Mouse (Mus musculus) hindbrain, embryonic 11.5 days (tissue): ENCODE measurements around the gene Adam15. TPM values are rescaled to one million over a fixed set of nuclear protein-coding genes. Genes with fewer than 3 reads are reported as not detected.

ENCODE experiments used
- ATAC-seq: fragments of 200-750 bp; cut with Nextera tagmentation; 2 replicates; pipeline ENCODE4 v1.8.0; 2017; ENCODE audit warnings: mild to moderate bottlenecking, moderate TSS enrichment, moderate library complexity; ENCODE audit not compliant: low FRiP score
- DNase-seq: peaks from one replicate; pipeline ENCODE4 v3.0.0-alpha.2; 2015; ENCODE audit warnings: low spot score
- H3K27ac ChIP-seq: fragments of 300-500 bp; sonication (generic); 2 replicates; pipeline ENCODE4 v1.5.1; 2014; ENCODE audit warnings: mild to moderate bottlenecking, low read depth, low read length
- H3K27me3 ChIP-seq: fragments of 300-500 bp; sonication (generic); 2 replicates; pipeline ENCODE4 v1.6.1; 2014; ENCODE audit warnings: mild to moderate bottlenecking, low read length, moderate library complexity, mixed read lengths; ENCODE audit not compliant: control insufficient read depth, insufficient read depth
- H3K36me3 ChIP-seq: fragments of 300-500 bp; sonication (generic); 2 replicates; pipeline ENCODE4 v1.6.1; 2014; ENCODE audit warnings: mild to moderate bottlenecking, low read length, moderate library complexity, mixed read lengths; ENCODE audit not compliant: control insufficient read depth, insufficient read depth
- H3K4me1 ChIP-seq: fragments of 300-500 bp; sonication (generic); replicated peaks from 2 replicates; pipeline ENCODE4 v1.6.1; 2014; ENCODE audit warnings: low read length, mixed read lengths; ENCODE audit not compliant: control insufficient read depth, insufficient read depth
- H3K4me2 ChIP-seq: fragments of 300-500 bp; sonication (generic); replicated peaks from 2 replicates; pipeline ENCODE4 v1.6.1; 2014; ENCODE audit warnings: mild to moderate bottlenecking, low read depth, low read length
- H3K4me3 ChIP-seq: fragments of 300-500 bp; sonication (generic); 2 replicates; pipeline ENCODE4 v1.5.1; 2014; ENCODE audit warnings: low read depth, low read length
- H3K9ac ChIP-seq: fragments of 300-500 bp; sonication (generic); 2 replicates; pipeline ENCODE4 v1.6.1; 2014; ENCODE audit warnings: low read depth, low read length
- H3K9me3 ChIP-seq: fragments of 300-500 bp; sonication (generic); 2 replicates; pipeline ENCODE4 v1.6.1; 2016; ENCODE audit warnings: low read length; ENCODE audit not compliant: control insufficient read depth
- WGBS: fragments of 180-500 bp; shearing (Covaris S2); extraction: QIAGEN DNeasy Blood & Tissue Kit; methylation state at CpG from one replicate; pipeline ENCODE4 v1.1.7; 2014; 5-methylcytosine and 5-hydroxymethylcytosine counted together
- polyA plus RNA-seq: library from polyadenylated mRNA; unstranded; fragments of >200 nt; fragmentation: Nextera tagmentation; extraction: Ambion mirVana; gene quantifications from 2 replicates; pipeline ENCODE4 v1.2.1, GENCODE M21; 2014

Adam15 gene
- polyA plus RNA-seq, 1 experiment from 2014 or later = 17.8 TPM

DNA sequence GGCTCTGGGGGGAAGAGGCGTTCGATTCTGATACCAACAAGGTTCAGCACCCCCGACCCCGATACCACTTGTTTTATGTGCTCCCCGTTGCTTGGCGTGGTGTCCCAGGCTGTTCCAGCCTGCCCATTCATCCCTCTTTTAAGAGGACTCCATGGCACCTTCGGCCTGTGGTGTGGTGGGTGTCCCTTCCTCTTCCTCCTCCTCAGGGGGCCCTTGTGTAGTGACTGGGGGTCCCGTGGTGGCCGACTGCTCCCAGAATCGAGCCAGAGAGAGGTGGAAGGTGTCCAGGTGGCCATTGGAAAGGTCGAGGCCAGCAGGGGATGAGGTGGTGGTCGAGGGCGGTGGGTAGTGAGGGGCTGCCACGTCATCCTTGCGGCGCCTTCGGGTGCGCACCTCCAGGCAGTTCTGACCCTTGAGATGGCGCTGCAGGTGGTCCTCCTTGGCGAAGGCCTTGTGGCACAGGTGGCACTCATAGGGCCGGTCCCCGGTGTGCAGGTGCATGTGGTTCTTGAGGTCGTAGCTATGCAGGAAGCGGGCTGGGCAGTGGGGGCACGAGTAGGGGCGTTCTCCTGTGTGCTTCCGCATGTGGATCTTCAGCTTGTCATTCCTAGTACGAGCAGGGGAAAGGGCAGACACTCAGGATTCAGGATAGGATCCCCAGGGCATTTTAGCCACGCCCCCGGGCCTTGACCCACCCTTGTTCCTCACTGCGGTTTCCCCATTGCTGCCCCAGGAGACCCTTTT is 29.8 kb upstream of the Adam15 start:
- H3K9me3 ChIP-seq = no peaks in the 10 kb centered on the region
- H3K9ac ChIP-seq = no peak overlapping the region
- no peaks in the 10 kb centered on the region for H3K4me1 ChIP-seq
- H3K27ac ChIP-seq = no peak overlapping the region
- ATAC-seq = no peak
- DNase-seq = no peak
- H3K4me3 ChIP-seq = no peak overlapping the region
- H3K27me3 ChIP-seq = no peaks in the 10 kb centered on the region
- no peaks in the 10 kb centered on the region for H3K36me3 ChIP-seq
- WGBS = 85% methylated on average over 31 of the region's 31 CpGs
- no peak overlapping the region for H3K4me2 ChIP-seq

DNA sequence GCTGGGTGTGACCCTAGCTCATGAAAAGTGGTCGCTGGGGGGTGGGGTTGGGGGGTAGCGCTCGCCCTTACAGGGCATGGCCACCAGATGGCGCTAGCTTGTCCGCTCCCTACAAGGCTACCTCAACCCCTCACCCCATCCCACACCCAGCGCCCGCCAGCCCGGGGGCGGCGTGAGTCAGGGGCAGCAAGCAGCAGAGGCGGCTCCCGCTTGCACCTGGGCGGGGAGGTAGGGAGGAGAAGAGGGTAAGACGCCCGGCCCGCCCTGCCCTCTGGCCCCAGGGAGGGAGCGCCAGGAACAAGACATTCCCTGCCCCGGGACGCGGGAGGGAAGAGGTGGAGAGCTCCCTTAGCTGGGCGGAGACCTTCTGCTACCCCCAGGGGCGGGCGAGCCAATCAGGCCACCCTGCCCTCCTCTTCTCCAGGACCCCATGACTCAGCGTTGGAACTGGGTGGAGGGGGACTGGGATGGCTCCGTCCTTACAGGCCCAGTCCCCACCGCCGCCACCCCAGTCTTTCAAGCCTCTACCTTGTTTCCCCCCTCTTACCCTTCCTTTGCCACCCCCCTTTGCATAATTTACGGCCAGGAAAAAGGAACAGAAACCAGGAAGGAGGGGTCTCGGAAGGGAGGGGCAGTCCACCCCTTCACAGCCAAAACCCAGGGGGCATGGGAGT is 28.7 kb upstream of the Adam15 start:
- DNase-seq (peak; percentile 93), ATAC-seq (peak; percentile 92)
- H3K4me3 ChIP-seq = peak overlapping the region; percentile 51
- H3K27me3 ChIP-seq = no peaks in the 10 kb centered on the region
- WGBS = 1% methylated on average over 23 of the region's 29 CpGs
- H3K4me2 ChIP-seq = peak overlapping the region; percentile 65
- H3K9me3 ChIP-seq = no peaks in the 10 kb centered on the region
- no peaks in the 10 kb centered on the region for H3K4me1 ChIP-seq
- H3K9ac ChIP-seq = peak overlapping the region; percentile 60
- H3K36me3 ChIP-seq = no peaks in the 10 kb centered on the region
- H3K27ac ChIP-seq = peak overlapping the region; percentile 19; the same call in 1 of the 2 replicates

- WGBS = 75% methylated on average over 4 of the region's 4 CpGs
- peak; percentile 28 for ATAC-seq
These were observed 28.0 kb upstream of the Adam15 start for GRCm38 (mm10) chr3:89377831-89378230.

DNA sequence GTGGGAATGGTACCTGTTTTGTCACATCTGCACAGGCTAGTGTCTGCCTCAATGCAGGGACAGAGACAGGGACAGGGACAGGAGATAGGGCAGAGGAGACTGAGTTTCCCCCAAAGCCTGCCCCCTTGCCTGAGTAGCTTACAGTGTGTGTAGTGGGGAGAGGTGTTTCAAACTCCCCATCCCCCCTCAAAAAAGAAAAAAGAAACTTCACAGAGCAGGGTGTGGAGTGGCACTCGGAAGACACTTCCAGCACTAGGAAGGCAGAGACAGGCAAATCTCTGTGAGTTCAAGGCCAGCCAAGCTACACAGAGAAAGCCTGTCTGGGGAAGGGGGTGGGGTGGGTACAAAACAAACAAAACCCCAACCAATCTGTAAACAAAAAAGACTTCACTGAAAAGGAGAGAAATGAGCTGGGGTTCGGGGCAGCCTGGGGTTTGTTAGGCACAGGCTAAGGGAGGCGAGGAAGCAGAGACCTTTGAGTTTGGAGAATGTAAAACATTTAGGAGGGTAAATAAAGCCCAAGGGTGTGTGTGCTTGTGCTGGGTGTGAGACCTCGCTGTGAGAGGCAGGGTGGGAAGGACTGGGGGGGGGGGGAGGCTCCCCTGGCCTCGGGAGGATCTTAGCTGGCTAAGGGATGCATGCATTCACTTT is 23.9 kb upstream of the Adam15 start:
- Histone ChIP-seq H3K27ac (no peak overlapping the region), H3K4me3 (no peak overlapping the region), H3K9me3 (no peaks in the 10 kb centered on the region), H3K4me1 (no peaks in the 10 kb centered on the region), H3K4me2 (no peak overlapping the region), H3K36me3 (no peaks in the 10 kb centered on the region), H3K27me3 (no peaks in the 10 kb centered on the region), H3K9ac (no peak overlapping the region)
- DNase-seq (no peak), ATAC-seq (no peak)
- WGBS = 39% methylated on average over 5 of the region's 5 CpGs

More at GRCm38 (mm10) chr3:89377831-89378230, 28.0 kb upstream of the Adam15 start:
- Histone ChIP-seq H3K4me3 (no peak overlapping the region), H3K27me3 (no peaks in the 10 kb centered on the region), H3K4me2 (no peak overlapping the region), H3K9me3 (no peaks in the 10 kb centered on the region), H3K36me3 (no peaks in the 10 kb centered on the region), H3K27ac (no peak overlapping the region), H3K9ac (no peak overlapping the region), H3K4me1 (no peaks in the 10 kb centered on the region)
- DNase-seq = no peak

DNA sequence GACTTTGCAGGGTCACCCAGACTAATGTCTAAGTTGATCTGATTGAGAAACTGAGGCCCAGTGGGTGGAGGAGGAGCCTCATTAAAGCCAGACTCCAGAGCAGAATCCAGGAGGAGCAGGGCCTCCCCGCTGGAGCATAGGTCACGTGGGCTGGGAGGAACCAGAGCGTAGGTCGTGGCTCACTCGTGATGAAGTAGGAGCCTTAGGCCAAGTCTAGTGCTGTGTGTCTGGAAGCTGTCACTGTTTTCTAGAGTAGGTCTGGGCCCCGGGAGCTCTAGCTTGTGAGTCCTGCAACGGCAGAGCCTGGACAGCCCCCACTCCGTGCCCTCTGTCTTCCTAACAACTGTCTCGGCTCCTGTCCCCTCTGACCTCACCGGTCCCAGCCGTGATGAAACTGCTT is 17.5 kb upstream of the Adam15 start:
- WGBS = 60% methylated on average over 11 of the region's 11 CpGs
- Histone ChIP-seq H3K9me3 (no peaks in the 10 kb centered on the region), H3K27ac (no peak overlapping the region), H3K4me1 (no peaks in the 10 kb centered on the region), H3K36me3 (no peaks in the 10 kb centered on the region), H3K27me3 (no peaks in the 10 kb centered on the region), H3K4me3 (no peak overlapping the region), H3K9ac (no peak overlapping the region), H3K4me2 (no peak overlapping the region)
- DNase-seq = no peak
- no peak for ATAC-seq

DNA sequence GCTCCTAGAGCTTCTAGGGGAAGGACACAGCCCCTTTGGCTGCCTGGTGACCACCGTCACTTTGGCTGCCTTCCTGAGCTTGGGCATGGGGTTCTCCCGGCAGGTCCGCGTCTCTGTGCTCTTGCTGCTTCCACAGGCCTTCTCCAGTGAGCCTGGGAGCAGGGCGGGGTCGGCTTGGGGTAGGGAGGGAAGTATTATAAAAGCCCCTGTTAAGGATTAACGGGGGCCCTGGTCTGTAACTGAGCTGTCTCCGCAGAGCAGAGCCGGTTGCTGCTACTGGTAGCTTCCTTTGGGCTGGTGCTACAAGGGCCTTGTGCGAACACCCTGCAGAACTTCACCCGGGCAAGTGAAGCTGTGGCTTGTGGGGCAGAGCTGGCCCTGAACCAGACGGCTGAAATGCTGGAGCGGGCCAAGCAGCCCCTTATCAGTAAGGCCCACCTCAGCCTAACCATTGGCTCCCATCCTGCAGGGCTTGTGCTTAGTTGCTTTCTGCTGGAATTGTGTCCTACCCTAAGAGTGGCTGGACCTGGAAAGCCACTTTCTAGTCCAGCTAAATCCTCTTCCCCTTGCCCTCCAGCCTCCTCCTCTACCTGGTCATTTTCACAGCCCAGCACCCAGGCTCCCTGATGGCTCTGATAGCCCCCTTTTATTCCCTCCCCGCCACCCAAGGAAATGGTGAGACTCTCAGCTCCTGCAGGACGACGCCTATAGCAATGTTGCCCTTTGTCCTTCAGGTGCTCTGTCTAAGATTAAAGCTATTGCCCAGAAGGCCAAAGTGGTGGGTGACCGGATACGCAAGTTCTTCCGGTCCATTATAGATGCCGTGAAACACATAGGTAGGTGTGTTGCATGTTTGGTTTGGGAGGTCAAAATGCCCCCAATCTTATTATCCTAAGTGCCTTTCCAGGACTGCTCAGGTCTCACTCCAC is 16.0 kb upstream of the Adam15 start:
- Histone ChIP-seq H3K4me1 (no peaks in the 10 kb centered on the region), H3K27ac (no peak overlapping the region), H3K27me3 (no peaks in the 10 kb centered on the region), H3K9ac (no peak overlapping the region), H3K9me3 (no peaks in the 10 kb centered on the region), H3K4me2 (no peak overlapping the region), H3K36me3 (no peaks in the 10 kb centered on the region), H3K4me3 (no peak overlapping the region)
- DNase-seq (no peak), ATAC-seq (no peak)
- 69% methylated on average over 20 of the region's 20 CpGs for WGBS

DNA sequence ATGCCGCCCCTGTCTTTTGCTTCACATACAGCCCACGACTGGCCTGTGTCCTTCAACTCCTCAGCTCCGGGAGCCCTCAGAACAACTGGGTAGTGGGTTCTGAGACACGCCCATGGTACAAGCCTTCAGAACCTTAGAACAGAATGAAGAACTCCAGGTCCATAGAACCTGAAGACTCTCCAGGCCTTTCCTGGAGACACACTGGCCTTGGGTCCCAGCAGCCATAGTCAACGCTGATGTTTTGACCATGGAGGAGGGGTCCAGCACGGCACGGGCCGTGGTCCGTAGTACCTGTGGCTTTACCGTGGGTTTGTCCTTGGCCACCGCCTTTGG is 15.3 kb upstream of the Adam15 start, which contains the start of gene Dcst1:
Gene Dcst1, minus strand, starts transcription at position 101 of the 333 bp plus-strand sequence.
- Histone ChIP-seq H3K9me3 (no peaks in the 10 kb centered on the region), H3K4me2 (no peak within 1 kb of the TSS), H3K9ac (no peak within 1 kb of the TSS), H3K4me1 (no peaks in the 10 kb centered on the region), H3K27me3 (no peaks in the 10 kb centered on the region), H3K4me3 (no peak within 1 kb of the TSS), H3K36me3 (no peaks in the 10 kb centered on the region), H3K27ac (no peak within 1 kb of the TSS)
- 85% methylated on average over 11 of the region's 11 CpGs for WGBS
- ATAC-seq = no peak
- no peak for DNase-seq

DNA sequence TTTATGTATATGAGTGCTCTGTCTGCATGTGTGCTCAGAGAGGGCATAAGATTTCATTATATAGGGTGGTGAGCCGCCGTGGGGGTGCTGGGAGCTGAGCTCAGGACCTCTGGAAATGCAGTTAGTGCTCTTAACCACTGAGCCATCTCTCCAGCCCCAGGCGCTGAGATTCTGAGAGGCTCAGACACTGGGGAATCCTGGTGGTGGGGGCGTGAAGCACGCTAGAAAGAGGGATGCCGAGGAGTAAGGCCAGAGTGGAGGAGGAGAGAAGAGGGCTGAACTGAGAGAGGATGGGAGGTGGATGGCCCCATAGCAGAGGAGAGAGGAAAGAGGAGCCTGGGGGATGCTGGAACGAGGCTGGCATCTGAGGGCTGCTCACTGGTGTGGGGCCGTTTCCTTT is 14.8 kb upstream of the Adam15 start:
- H3K27me3 ChIP-seq = no peaks in the 10 kb centered on the region
- H3K4me3 ChIP-seq = no peak overlapping the region
- H3K27ac ChIP-seq = no peak overlapping the region
- H3K4me2 ChIP-seq = no peak overlapping the region
- no peaks in the 10 kb centered on the region for H3K36me3 ChIP-seq
- H3K9me3 ChIP-seq = no peaks in the 10 kb centered on the region
- 60% methylated on average over 8 of the region's 8 CpGs for WGBS
- no peak overlapping the region for H3K9ac ChIP-seq
- H3K4me1 ChIP-seq = no peaks in the 10 kb centered on the region
- no peak for ATAC-seq
- no peak for DNase-seq
